Mouse (Mus musculus): ENCODE results near the gene Abcc4.

DNA sequence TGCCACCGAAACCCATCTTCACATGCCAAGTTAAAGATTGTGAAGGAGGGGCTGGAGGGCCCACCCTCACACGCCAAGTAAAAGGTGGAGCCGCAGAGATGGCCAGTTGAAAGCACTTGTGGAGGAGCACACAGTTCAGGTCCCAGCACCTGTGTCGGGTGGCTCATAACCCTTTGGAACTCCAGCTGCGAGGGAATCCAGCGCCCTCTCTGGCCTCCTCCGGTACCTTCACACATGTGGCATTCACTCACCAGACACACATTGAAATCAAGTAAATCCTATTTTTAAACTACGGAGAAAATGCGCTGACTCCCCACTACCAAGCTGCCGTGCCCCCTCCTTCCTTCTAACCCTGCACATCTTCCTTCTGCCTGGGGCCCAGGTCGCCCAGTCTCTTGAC, 95.2 kb downstream of the Abcc4 start:
- TF ChIP-seq CTCF (IDR thresholded peaks at IDR 0.05; ENCODE audit: low read depth, low read length), result no peak
- TF ChIP-seq POLR2A (IDR thresholded peaks at IDR 0.05; ENCODE audit: extremely low read depth, insufficient read depth, low read length), result no peak

All from liver, adult 2 months (tissue).